Mouse (Mus musculus): ENCODE results near the gene Map3k5. TPM values are rescaled to one million over a fixed set of nuclear protein-coding genes. Genes with fewer than 3 reads are reported as not detected.

The Map3k5 gene
- total and polyA plus RNA-seq, 3 experiments = 15.8 to 31.0 (median 27.6) TPM

DNA sequence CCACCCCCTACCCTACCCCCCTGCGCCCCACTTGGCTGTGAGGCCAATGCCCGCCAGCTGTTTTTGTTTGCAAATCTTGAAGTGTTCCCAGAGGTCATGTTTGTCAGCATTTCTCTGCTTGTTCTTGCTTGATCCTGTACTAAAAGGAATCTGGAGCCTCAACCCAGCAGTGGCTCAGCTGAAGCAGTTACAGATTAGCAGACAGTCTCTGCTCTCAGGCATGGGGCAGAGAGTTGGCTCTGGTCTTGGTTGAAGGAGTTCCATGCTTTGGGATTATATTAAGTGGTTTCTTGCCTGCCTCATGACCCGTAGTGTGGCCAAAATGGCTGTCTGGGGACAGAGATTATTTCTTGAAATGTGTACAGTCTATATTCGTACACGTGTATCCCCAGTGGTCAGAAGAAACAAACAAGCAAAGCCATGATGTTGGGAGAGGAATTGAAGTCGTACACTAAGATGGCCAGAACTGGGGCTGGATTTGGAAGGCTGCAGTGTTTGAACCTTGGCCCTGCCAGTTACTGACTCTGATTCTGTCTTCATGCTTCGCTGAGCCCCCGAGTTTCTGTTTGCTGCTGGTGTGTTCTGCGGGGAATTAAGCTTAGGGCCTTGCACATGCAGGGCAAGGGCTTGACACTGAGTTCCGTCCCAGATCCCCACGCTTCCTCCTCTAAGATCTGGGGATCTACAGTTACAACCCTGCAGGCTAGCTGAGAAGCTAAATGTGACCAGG is 18.9 kb downstream of the Map3k5 start:
- in situ Hi-C loops (cut with MboI; ENCODE audit: low pct_ligation_motif_present, low pct_unique_long_range_greater_than_20kb, low sequenced_read_pairs) = no loop called here
- peak overlapping the region; percentile 5; the same call in 1 of the 2 replicates for H3K9ac ChIP-seq (ENCODE audit: insufficient read depth, low read depth)
- dilution Hi-C loops (cut with MboI; ENCODE audit: extremely low pct_ligation_motif_present, extremely low pct_unique_long_range_greater_than_20kb, low sequenced_read_pairs) = no loop called here

DNA sequence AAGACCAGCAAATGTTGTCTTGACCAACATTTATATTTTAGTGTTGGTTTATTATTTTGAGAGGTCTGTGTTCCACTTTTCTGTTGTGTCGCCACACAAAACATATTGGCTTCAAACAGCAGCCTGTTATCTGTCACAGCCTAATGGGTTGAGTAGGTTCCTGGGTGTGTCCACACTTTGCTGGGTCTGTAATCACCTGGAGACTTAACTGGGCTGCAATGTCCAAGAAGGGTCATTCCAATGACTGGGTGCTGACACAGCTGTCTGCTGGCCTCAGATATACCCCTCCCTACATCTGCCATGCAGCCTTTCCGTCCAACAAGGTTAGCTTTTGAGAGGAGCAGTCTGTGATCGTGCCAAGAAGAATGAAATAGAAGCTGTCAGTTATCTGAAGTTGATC is 20.3 kb downstream of the Map3k5 start:
- Histone ChIP-seq H3K9me3 (replicated peaks; ENCODE audit: low read length) (peaks cover 2% of the 10 kb centered on the region), H3K4me3 (replicated peaks in 1 of 3; ENCODE audit: low read depth in 2 of 3, low read length in 2 of 3, poor library complexity in 1 of 3) (no peak overlapping the region), H3K4me1 (ENCODE audit: control insufficient read depth in 1 of 2, insufficient read depth in 2 of 2) (peaks cover 22 to 85% of the 10 kb centered on the region in 2 experiments), H3K27ac (ENCODE audit: insufficient read depth, low read depth) (peak overlapping the region; percentile 54), H3K79me2 (replicated peaks; ENCODE audit: control insufficient read depth, extremely low read depth, insufficient read depth, poor library complexity, severe bottlenecking) (peaks cover 76% of the 10 kb centered on the region), H3K27me3 (replicated peaks) (no peaks in the 10 kb centered on the region), H3K9ac (ENCODE audit: insufficient read depth, low read depth) (no peak overlapping the region), H3K4me2 (ENCODE audit: insufficient read depth, low read depth, poor library complexity, severe bottlenecking) (0 out of 2 replicates have a peak overlapping the region, but pooled peaks have one; percentile 19), H3K36me3 (replicated peaks in 1 of 2; ENCODE audit: control insufficient read depth in 1 of 2, insufficient read depth in 1 of 2, low read length in 1 of 2) (peaks cover 8 to 39% of the 10 kb centered on the region in 2 experiments)
- in situ Hi-C loops (cut with MboI; ENCODE audit: low pct_ligation_motif_present, low pct_unique_long_range_greater_than_20kb, low sequenced_read_pairs) = no loop called here
- DNase-seq (ENCODE audit: extremely low read depth) = no peak
- no peak for TF ChIP-seq JUN (IDR thresholded peaks at IDR 0.05; ENCODE audit: insufficient read depth, low read depth, low read length)
- no peak for TF ChIP-seq ETS1 (conservative IDR thresholded peaks at IDR 0.05; ENCODE audit: low read depth, low read length)
- no peak for TF ChIP-seq E2F4 (IDR thresholded peaks at IDR 0.05; ENCODE audit: insufficient replicate concordance, low read depth, low read length)
- no peak for TF ChIP-seq MEF2A (IDR thresholded peaks at IDR 0.05; ENCODE audit: borderline replicate concordance, low read depth, low read length)
- no peak for TF ChIP-seq SIN3A (IDR thresholded peaks at IDR 0.05; ENCODE audit: low read length)
- no peak for TF ChIP-seq MAFK (IDR thresholded peaks at IDR 0.05; ENCODE audit: insufficient replicate concordance, low read length)
- TF ChIP-seq CHD1 (IDR thresholded peaks at IDR 0.05; ENCODE audit: low read depth, low read length) = no peak
- TF ChIP-seq PAX5 (IDR thresholded peaks at IDR 0.05; ENCODE audit: low read length) = no peak
- no peak for TF ChIP-seq USF1 (IDR thresholded peaks at IDR 0.05; ENCODE audit: low read depth, low read length)
- TF ChIP-seq RAD21 (IDR thresholded peaks at IDR 0.05; ENCODE audit: low read depth, low read length) = no peak
- TF ChIP-seq CTCF (conservative IDR thresholded peaks at IDR 0.05 in 1 of 2, IDR thresholded peaks at IDR 0.05 in 1 of 2; ENCODE audit: low read depth in 2 of 2, low read length in 2 of 2) = no peak
- TF ChIP-seq ZC3H11A (IDR thresholded peaks at IDR 0.05; ENCODE audit: low read depth, low read length) = no peak
- TF ChIP-seq IRF4 (IDR thresholded peaks at IDR 0.05; ENCODE audit: low read depth, low read length) = no peak
- no peak for TF ChIP-seq SMC3 (IDR thresholded peaks at IDR 0.05; ENCODE audit: low read depth, low read length)
- dilution Hi-C loops (cut with MboI; ENCODE audit: extremely low pct_ligation_motif_present, extremely low pct_unique_long_range_greater_than_20kb, low sequenced_read_pairs) = no loop called here

More for the DNA sequence above, 18.9 kb downstream of the Map3k5 start:
- no peak for DNase-seq (ENCODE audit: extremely low read depth)
- Histone ChIP-seq H3K79me2 (replicated peaks; ENCODE audit: control insufficient read depth, extremely low read depth, insufficient read depth, poor library complexity, severe bottlenecking) (peaks cover 77% of the 10 kb centered on the region), H3K9me3 (replicated peaks; ENCODE audit: low read length) (peaks cover 2% of the 10 kb centered on the region), H3K27ac (ENCODE audit: insufficient read depth, low read depth) (peak overlapping the region; percentile 74), H3K27me3 (replicated peaks) (no peaks in the 10 kb centered on the region), H3K4me3 (replicated peaks in 1 of 3; ENCODE audit: low read depth in 2 of 3, low read length in 2 of 3, poor library complexity in 1 of 3) (no peak overlapping the region), H3K4me2 (ENCODE audit: insufficient read depth, low read depth, poor library complexity, severe bottlenecking) (peak overlapping the region; percentile 19), H3K4me1 (ENCODE audit: control insufficient read depth in 1 of 2, insufficient read depth in 2 of 2) (peaks cover 28 to 86% of the 10 kb centered on the region in 2 experiments), H3K36me3 (replicated peaks in 1 of 2; ENCODE audit: control insufficient read depth in 1 of 2, insufficient read depth in 1 of 2, low read length in 1 of 2) (peaks cover 8 to 43% of the 10 kb centered on the region in 2 experiments)
- TF ChIP-seq TCF12 (IDR thresholded peaks at IDR 0.05; ENCODE audit: low read depth, low read length) (no peak), MEF2A (IDR thresholded peaks at IDR 0.05; ENCODE audit: borderline replicate concordance, low read depth, low read length) (peak; percentile 50; the same call in 1 of the 2 replicates), CHD2 (IDR thresholded peaks at IDR 0.05; ENCODE audit: low read length) (no peak), GABPA (IDR thresholded peaks at IDR 0.05; ENCODE audit: insufficient replicate concordance, low read depth, low read length) (no peak), HCFC1 (IDR thresholded peaks at IDR 0.05; ENCODE audit: low read depth, low read length) (peak; percentile 24; the same call in 1 of the 2 replicates), UBTF (IDR thresholded peaks at IDR 0.05; ENCODE audit: low read depth, low read length) (no peak), SIN3A (IDR thresholded peaks at IDR 0.05; ENCODE audit: low read length) (peak; percentile 46; the same call in 1 of the 2 replicates), POLR2A (IDR thresholded peaks at IDR 0.05; ENCODE audit: low read depth, low read length) (peak; percentile 26; the same call in 1 of the 2 replicates), USF1 (IDR thresholded peaks at IDR 0.05; ENCODE audit: low read depth, low read length) (no peak), ZNF384 (IDR thresholded peaks at IDR 0.05; ENCODE audit: low read depth, low read length) (no peak), MAFK (IDR thresholded peaks at IDR 0.05; ENCODE audit: insufficient replicate concordance, low read length) (0 out of 2 replicates have a peak, but pooled peaks have one; percentile 17), E2F4 (IDR thresholded peaks at IDR 0.05; ENCODE audit: insufficient replicate concordance, low read depth, low read length) (no peak), MAZ (IDR thresholded peaks at IDR 0.05; ENCODE audit: low read depth, low read length) (no peak), RAD21 (IDR thresholded peaks at IDR 0.05; ENCODE audit: low read depth, low read length) (no peak; the same call in 1 of the 2 replicates), IRF4 (IDR thresholded peaks at IDR 0.05; ENCODE audit: low read depth, low read length) (peak; percentile 44; the same call in 1 of the 2 replicates), KAT2A (IDR thresholded peaks at IDR 0.05; ENCODE audit: insufficient replicate concordance, low read length) (no peak), MAX (IDR thresholded peaks at IDR 0.05; ENCODE audit: low read length) (peak; percentile 26; the same call in 1 of the 2 replicates), SMC3 (IDR thresholded peaks at IDR 0.05; ENCODE audit: low read depth, low read length) (0 out of 2 replicates have a peak, but pooled peaks have one; percentile 1), POLR2AphosphoS2 (IDR thresholded peaks at IDR 0.05; ENCODE audit: low read depth, low read length) (no peak), ELF1 (IDR thresholded peaks at IDR 0.05; ENCODE audit: low read depth, low read length) (no peak), EP300 (IDR thresholded peaks at IDR 0.05; ENCODE audit: low read length) (peak; percentile 44; the same call in 1 of the 2 replicates), PAX5 (IDR thresholded peaks at IDR 0.05; ENCODE audit: low read length) (no peak), BHLHE40 (IDR thresholded peaks at IDR 0.05; ENCODE audit: low read depth, low read length) (peak; percentile 71), USF2 (conservative IDR thresholded peaks at IDR 0.05; ENCODE audit: low read depth, low read length) (no peak), MYC (IDR thresholded peaks at IDR 0.05; ENCODE audit: low read depth, low read length) (0 out of 2 replicates have a peak, but pooled peaks have one; percentile 53), ETS1 (conservative IDR thresholded peaks at IDR 0.05; ENCODE audit: low read depth, low read length) (no peak; the same call in 1 of the 2 replicates), MXI1 (IDR thresholded peaks at IDR 0.05; ENCODE audit: low read depth, low read length) (peak; percentile 68; the same call in 1 of the 2 replicates), NELFE (IDR thresholded peaks at IDR 0.05; ENCODE audit: low read depth, low read length) (no peak)

Measured in CH12.LX (cell line).